Mouse (Mus musculus) left cerebral cortex, postnatal 14 days (tissue): ENCODE data around the gene Zfp960. TPM values are rescaled to one million over a fixed set of nuclear protein-coding genes. Genes with fewer than 3 reads are reported as not detected.
"Not testable (repeated sequence)": the region's sequence is repeated elsewhere in the genome, so short reads cannot be mapped to it uniquely, and the experiment has no call there.

ENCODE experiments used
- DNase-seq, 2 experiments: peaks; one replicate each; pipeline ENCODE4 v3.0.0; 2021 to 2022; ENCODE audit warnings: low spot score in 2 of 2, mixed read lengths in 1 of 2
- intact Hi-C: fragments of 180-260 bp; cut with DNase I; formaldehyde crosslinking; loops from one replicate; pipeline ENCODE4 v1.15.1; 2025
- long read RNA-seq, 2 experiments: library from polyadenylated mRNA; stranded (forward); transcript quantifications; one replicate each; pipeline ENCODE4 v2.0.0; 2021
- total RNA-seq, 2 experiments: library from RNA; stranded (reverse); gene quantifications; 2 replicates each; pipeline ENCODE4 v1.2.3; 2021

The Zfp960 gene
- 1 to 10 TPM; 4.8 to 5.1 TPM for total RNA-seq
- long read RNA-seq, experiment 1, partial matches to known transcripts: 0 of 3 reads
- long read RNA-seq, experiment 1, other reads (novel, unspliced or antisense): 2 of 3 reads
- long read RNA-seq, experiment 2, partial matches to known transcripts: 0 of 2 reads
- long read RNA-seq, experiment 2, other reads (novel, unspliced or antisense): 1 of 2 reads

GRCm38 (mm10) chr17:17063628-17064494 is at the start of gene Zfp960:
Zfp960 (plus strand) TSS chr17:17064113.
- intact Hi-C loops: not testable (repeated sequence)
- DNase-seq: peak; percentile 90 to 95

DNA sequence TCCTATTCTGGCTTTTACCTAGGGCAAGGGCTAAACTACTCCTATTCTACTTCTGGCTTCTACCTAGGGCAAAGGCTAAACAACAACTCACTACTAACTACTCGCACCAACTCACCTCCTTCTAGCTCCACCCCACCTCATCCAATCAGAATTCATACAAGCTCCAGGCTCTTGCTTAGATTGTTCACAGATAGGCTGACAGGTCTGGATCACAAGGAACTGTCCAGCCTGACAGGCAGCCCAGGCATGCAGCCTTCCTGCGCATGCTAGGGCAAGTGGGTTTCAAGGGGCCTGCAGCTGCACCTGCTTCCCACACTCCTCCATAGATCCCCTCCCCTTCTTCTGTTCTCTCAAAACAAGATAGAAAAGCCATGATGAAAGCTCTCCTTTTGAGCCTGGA is 45.8 kb upstream of the Zfp960 start:
- DNase-seq, intact Hi-C loops: not testable (repeated sequence)

GRCm38 (mm10) chr17:17059566-17059965 is 4.3 kb upstream of the Zfp960 start:
- DNase-seq, intact Hi-C loops: not testable (repeated sequence)

DNA sequence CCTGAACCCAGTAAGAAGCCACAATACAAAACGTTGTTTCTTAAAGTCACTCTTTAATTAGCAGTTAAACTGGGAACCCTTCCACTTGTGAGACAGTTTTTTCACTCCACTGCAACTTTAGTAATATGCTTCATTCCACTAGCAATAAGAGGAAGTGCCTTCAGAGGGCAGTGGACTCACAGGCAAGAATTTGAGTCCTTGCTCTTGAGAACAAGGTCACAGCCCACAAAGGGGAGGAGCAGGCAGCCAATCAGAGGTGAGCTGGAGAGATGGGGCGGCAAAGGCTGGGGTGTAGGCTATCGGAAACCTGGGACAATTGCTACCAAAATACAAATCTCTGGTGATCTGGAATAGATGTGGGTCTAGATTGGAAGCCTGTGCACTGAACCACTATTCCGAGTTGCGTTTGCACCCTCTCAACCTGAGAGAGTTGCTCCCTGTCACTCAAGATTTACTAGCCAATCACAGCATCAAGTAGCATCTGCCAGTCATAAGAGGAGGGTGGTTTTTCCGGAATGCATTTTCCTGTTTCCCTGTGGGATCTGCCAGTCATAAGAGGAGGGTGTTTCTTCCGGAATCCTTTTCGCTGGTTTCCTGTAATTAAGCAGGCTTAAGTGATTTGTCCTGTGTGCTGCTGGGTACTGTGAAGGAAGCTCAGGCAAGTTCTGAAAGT is 57.1 kb downstream of the Zfp960 start, which contains the start of gene Zfp97:
Gene Zfp97, plus strand, starts transcription at position 586 of the 673 bp plus-strand sequence.
- intact Hi-C loops, DNase-seq: not testable (repeated sequence)

Other genes starting within 250 kb of the Zfp960 start
- 1 to 10 TPM; 3.3 TPM for gene Zfp97, start 57.3 kb downstream of the Zfp960 start, total RNA-seq